Mouse (Mus musculus) ES-E14 (cell line): ENCODE data around the gene Rom1.
A peak's percentile ranks its signal among the peaks of the same experiment; 100 is the strongest.

Source experiments
- HCFC1 ChIP-seq: IDR thresholded peaks from 2 replicates; pipeline ENCODE4 v1.6.1; 2012; ENCODE audit warnings: low read length, inconsistent platforms, borderline replicate concordance; ENCODE audit not compliant: insufficient read depth
- MAFK ChIP-seq: IDR thresholded peaks from 2 replicates; pipeline ENCODE4 v1.6.1; 2014; ENCODE audit warnings: mild to moderate bottlenecking, low read depth, low read length, inconsistent platforms; ENCODE audit not compliant: insufficient read depth
- ZC3H11A ChIP-seq: IDR thresholded peaks from 2 replicates; pipeline ENCODE4 v1.6.1; 2012; ENCODE audit warnings: low read depth, mild to moderate bottlenecking, inconsistent platforms, low read length, borderline replicate concordance

DNA sequence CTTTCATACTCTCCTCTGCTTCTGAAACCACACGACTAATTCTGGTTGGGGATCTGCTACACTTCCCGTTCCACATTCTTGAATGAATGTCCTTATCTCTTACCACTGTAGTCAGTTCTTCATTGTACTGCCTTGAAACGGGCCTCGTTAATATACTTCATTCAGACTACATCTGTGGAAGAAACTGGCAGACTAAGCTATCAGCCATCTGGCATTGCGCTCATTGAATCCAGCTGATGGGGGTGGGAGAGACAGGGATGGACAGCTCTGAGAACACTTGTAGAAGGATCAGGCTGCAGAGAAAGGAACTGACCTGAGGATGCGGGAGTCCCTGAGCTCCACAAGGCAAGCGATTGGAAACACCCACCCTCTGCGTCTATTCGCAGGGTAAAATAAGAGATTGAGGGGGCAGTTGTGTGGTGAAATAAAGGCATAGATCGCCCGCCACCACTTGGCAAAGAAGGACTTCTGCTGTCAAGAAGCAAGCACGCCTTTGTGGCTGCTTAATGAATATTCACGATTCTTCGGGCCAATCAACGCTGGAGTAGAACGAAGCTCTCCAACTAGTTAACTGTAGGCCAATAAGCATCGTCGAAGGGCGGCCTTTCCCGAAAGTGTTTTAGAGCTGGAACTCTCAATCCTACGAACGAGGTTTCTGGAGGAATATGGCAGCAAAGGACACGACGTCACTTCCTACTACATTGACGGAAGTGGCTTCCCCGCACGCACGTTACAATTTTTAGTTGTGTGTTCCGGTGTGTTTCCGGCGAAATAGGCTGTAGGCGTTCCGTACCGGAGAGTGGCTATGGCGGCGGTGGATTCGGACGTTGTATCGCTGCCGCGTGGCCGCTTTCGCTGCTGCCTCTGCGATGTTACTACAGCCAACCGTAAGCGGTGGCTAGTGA, 24.2 kb upstream of the Rom1 start, which contains the start of gene Tut1:
- peak; percentile 93 for TF ChIP-seq HCFC1
- TF ChIP-seq MAFK = 0 out of 2 replicates have a peak, but pooled peaks have one; percentile 19
- TF ChIP-seq ZC3H11A = no peak
